Mouse (Mus musculus): ENCODE results near the gene Gm1043.

The Gm1043 gene

DNA sequence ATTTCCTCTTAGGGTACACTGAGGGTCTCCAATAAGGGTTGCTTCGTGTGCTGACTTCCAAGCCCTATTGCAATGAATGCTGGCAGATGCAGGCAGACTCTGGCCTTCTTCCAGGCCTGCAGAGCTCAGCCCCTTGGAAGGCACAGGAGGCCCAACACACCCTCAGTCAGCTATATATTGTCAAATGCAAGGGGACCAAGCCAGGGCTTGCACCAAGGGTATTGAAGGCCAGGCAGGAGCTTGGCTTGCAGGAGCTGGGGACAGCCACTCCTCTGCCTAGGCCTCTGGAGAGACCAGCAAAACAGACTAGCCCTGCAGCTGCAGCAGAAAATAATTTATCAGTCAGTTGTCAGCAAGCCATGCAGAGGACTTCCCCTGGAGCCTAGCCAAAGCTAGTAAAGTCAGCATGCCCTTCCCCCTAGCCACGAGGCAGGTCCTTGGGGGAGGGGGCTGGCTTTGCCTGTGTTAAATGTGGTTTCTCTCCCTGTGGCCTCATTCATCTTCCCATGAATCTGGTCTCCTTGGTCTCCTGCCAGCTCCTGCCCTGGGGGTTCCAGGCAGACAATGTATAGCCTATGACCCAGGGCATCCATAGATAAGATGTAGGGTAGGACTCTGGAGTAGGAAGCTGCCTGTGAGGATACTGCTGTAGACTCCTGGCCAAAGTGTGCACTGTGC lies 113.0 kb downstream of the Gm1043 start:
- DNase-seq (ENCODE audit: low read depth, low spot score) = no peak

DNA sequence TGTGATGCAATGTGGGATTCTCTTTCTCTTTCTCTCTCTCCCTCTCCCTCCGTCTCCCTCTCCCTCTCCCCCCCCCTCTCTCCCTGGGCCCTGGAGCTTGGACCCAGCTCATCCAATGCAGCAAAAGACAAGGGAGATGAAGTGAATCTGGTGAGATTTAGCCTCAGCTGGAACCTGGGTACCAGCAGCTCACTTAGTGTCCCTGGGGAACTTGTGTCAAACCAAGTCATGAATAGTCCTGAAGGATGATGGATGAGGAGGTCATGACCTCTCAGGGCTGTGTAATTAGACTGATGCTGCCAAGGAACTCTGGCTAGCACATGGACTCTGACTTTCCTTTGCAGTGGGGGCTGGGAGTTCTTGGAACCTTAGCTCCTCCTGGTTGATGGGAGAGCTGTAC lies 117.1 kb downstream of the Gm1043 start:
- DNase-seq (ENCODE audit: low read depth, low spot score) = no peak

GRCm38 (mm10) chr5:37204886-37205285 lies 119.7 kb downstream of the Gm1043 start:
- no peak for DNase-seq (ENCODE audit: low read depth, low spot score)

DNA sequence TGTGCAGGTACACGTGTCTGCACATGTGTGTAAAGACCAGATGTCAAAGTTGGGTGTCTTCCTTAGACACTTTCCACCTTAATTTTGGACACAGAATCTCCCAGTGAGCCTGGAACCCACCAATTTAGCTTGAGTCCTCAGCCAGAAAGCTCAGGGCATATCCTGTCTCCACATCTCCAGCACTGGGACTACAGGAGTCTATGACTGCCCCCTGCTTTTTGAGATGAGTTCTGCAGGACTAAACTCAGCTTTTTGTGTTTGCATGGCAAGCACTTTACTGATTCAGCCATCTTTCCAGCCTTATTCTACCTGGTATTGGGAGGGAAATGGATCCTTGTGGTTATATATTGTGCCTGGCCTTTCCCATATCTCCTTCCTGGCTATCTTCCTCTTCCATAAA lies 120.2 kb downstream of the Gm1043 start:
- DNase-seq (ENCODE audit: low read depth, low spot score) = no peak

- DNase-seq (ENCODE audit: low read depth, low spot score) = no peak
These were observed 121.2 kb downstream of the Gm1043 start for GRCm38 (mm10) chr5:37206364-37206763.

GRCm38 (mm10) chr5:37212938-37213708 lies 128.0 kb downstream of the Gm1043 start:
- DNase-seq (ENCODE audit: low read depth, low spot score) = no peak

- no peak for DNase-seq (ENCODE audit: low read depth, low spot score)
These were observed 128.5 kb downstream of the Gm1043 start for GRCm38 (mm10) chr5:37213709-37214103.

- no peak for DNase-seq (ENCODE audit: low read depth, low spot score)
These were observed 129.4 kb downstream of the Gm1043 start for GRCm38 (mm10) chr5:37214614-37215013.

DNA sequence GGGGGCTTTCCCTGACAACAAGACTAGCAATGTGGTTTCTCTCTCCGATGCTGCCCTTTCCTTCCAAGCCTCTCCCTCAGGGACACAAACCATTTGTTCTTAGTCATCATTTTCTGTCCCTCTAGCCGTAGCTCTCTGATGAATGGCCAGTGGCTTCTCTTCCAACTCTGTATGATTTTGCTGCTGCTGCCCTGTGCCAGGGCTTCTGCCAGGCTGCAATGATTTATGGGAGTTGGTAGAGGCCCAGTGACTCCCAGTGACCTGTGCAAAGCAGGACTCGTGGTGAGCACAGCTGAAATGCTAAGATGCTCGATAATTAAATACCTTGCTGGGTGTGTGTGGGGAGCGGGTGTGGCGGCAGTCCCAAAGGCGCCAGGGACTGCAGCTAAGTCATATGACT lies 130.1 kb downstream of the Gm1043 start:
- no peak for DNase-seq (ENCODE audit: low read depth, low spot score)

DNA sequence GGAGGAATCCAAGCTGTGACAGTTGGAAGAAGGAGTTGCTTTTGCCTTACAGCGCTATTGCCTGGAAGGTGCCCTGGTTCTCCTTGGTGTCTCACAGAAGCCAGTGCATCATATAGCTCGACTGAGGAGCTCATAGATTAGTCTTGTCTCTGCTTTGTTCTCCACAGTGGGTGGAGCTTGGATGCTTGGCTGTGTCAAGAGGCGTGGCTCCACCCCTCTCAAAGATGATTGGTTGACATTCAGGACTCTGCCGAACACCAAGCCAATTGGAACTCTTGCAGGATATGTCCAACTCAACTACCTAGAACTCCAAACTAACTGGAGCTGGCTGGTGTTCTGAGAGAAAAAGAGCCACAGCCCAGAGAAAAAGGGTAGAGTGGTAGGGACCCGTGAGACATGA lies 134.4 kb downstream of the Gm1043 start:
- no peak for DNase-seq (ENCODE audit: low read depth, low spot score)

- DNase-seq (ENCODE audit: low read depth, low spot score) = peak; percentile 67
These were observed 135.4 kb downstream of the Gm1043 start for GRCm38 (mm10) chr5:37220575-37220974.

DNA sequence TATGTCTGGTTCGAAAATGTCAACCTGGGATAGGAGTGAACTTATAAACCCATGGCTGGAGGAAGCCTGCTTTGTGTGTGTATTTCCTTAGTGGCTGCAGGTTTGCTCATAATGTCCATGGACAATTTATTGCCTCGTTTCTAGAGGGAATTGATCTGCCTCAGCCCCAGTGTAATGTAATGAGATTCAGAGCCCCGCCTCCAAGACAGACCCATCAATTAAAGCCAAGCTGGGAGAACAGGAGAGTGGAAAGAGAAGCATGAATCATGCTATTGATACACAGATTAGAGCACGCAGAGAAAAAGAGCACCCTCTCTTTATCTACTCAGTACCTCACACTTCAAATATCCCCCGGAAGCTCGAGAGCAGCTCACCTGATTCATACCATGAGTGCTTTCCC lies 136.4 kb downstream of the Gm1043 start:
- DNase-seq (ENCODE audit: low read depth, low spot score) = no peak

GRCm38 (mm10) chr5:37222316-37222715 lies 137.1 kb downstream of the Gm1043 start:
- DNase-seq (ENCODE audit: low read depth, low spot score) = no peak

- no peak for DNase-seq (ENCODE audit: low read depth, low spot score)
These were observed 140.5 kb downstream of the Gm1043 start for GRCm38 (mm10) chr5:37225708-37226107.

DNA sequence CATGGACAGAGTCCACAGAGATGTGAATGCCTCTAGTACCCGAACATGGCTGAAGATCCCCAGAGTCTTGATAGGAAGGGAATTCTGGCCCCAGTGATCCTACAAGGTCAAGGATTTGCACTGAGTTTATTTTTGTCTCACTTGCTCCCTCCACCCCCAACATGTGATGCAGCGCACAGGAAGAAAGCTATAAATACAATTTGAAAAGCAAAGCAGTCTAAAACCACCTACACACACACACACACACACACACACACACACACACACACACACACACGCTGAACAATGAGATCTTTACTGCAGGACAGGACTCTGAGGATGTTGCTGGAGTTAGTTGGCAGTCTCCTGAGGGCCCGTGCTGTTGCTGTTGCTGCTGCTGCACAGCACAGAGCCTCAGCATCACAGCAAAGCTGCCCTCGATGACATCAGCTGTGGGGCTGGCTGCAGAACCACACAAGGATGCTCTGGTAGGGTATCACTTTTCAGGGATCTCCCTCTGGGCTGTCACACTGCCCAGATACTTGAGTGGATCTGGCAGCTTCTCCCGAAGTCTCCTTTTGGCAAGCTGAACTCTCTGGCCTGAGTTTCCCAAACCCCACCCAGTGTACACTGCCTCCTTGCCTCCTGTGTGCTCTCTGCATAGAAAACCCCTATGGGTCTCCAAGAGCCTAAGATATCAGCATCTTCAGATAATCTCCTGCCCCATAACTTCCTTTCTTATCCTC lies 142.9 kb downstream of the Gm1043 start:
- DNase-seq (ENCODE audit: low read depth, low spot score) = no peak

DNA sequence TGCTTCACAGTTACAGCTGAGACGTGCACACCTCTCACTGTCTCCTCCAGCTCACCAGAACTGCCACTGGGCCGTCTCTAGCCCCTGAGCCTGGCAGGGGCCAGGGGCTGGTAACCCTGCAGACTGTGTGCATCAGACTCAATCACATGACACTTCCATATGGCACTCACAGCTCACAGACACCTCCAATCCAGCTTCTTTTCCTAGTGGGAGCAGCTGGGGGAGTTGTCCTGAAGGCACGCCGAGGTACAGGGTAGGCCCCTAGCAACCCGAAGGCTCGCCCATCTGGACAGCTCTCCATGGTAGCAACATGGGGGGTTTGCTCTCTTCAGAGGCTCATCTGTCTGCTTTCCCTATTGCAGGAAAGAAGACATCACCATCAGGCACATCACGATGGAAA lies 143.7 kb downstream of the Gm1043 start:
- no peak for DNase-seq (ENCODE audit: low read depth, low spot score)

GRCm38 (mm10) chr5:37233010-37233557 lies 147.9 kb downstream of the Gm1043 start:
- DNase-seq (ENCODE audit: low read depth, low spot score) = peak; percentile 94

GRCm38 (mm10) chr5:37238654-37239053 lies 153.5 kb downstream of the Gm1043 start:
- DNase-seq (ENCODE audit: low read depth, low spot score) = no peak

DNA sequence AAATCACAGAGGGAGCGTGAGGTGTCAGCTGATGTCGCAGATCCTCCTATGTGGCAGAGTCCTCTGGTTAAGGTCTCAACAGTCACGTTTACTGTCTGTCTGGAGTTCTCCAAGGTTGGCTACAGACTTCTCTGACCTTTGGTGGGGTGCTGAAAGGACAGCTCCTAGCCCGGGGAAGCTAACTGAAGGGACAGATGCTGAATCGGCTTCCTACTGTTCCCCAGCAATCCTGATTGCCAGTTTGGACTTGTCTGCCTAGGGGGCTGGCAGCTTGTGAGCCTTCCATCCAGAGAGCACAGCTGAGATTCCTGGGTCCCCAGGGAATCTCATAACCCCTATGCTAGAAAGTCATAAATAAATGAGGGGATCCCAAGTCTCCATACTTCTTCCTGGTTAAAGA lies 155.4 kb downstream of the Gm1043 start:
- DNase-seq (ENCODE audit: low read depth, low spot score) = no peak

DNA sequence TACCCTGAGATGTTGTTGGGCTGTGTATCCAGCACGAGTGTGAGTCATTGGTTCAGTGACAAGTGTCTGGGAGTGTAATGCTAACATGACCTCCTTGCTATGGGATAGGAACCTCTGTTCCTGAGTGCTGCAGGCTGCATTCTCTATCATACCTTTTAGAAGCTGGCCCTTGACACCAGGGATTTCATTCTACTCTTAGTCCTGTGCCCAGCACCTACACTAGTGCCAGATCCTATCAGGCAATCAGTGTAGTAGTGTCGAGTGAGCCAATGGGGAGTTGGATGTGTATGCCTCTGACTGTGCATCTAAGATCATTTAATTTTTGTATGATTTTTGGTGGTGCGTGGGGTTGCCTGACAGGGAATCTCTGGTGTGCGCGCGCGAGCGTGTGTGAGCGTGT lies 156.1 kb downstream of the Gm1043 start:
- no peak for DNase-seq (ENCODE audit: low read depth, low spot score)

DNA sequence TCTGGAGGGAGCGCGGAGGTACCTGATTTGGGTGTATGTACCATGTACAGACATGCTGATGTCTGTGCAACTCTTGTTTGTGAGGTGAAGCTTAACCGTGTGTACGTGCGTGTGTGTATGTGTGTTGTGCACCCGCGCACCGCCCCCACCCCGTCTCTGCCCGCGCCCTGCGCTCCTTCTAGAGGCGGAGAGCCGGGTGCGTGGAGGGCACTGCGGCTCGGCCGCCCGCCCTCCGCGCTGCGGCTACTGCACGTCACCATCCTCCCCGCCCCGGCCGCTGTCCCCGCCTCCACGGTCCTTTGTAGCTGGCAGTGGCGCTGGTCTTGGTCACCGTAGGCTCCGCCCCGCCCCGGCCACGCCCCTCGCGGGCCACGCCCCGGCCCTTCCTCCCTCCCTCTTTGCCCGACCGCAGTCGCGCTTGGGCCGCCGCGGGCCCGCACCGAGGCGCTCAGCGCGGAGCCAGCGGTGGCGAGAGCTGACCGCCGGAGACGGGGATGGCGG lies 156.5 kb downstream of the Gm1043 start, which contains the start of gene Crmp1:
TSS of gene Crmp1 (plus strand) at position 290 of the 501 bp plus-strand sequence.
- DNase-seq (ENCODE audit: low read depth, low spot score) = no peak

Data from telencephalon, adult 2 months (tissue).